Mouse (Mus musculus) spleen, adult 2 months (tissue): Measurements from ENCODE around the gene Srrt.

Experiments
- CTCF ChIP-seq: fragments of 200-500 bp; IDR thresholded peaks from 2 replicates; pipeline ENCODE4 v1.5.1; 2011; ENCODE audit warnings: mild to moderate bottlenecking, inconsistent platforms; ENCODE audit not compliant: insufficient read depth, insufficient read length, insufficient replicate concordance; ENCODE audit errors: extremely low read depth
- POLR2A ChIP-seq: fragments of 200-500 bp; IDR thresholded peaks from 2 replicates; pipeline ENCODE4 v1.6.1; 2011; ENCODE audit warnings: low read depth, low read length, inconsistent platforms

DNA sequence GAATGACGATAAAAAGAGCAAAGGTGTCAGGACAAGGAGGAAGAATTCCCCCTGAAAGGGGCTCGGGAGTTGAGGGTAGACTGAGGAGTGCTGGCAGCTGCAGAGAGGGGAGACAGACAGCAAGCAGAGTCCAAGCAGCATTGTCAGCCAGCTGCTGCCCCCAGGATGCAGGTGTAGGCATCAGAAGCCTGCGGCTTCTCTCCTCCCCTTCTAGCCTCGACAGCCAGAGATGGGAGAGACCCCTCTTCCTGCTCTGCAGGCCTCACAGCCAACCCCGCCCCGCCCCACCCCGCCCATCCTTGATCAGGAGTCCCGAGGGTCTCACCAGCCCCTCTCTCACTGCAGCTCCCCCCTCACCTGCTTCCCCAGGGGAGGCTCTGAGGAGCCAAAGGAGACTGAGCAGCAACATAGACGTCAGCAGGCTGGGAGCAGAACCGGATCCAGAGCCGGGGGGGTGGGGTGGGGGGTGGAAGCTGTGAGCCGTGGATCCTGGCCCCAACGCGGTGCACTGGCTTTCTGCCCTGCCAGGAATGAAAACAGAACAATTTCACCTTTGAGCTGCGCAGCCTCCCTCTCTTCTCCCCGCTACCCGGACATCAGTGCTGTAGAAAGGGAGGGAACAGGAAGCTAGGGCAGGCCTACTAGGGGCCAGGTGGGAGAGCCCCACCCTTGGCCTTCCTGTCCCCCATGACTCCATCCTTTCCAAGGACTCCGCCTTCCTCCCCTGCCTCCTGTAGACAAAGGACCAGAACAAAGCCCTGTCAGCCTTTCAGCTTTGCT lies 39.2 kb downstream of the Srrt start:
- TF ChIP-seq CTCF (no peak), POLR2A (no peak)
